Mouse (Mus musculus) heart, embryonic 14.5 days (tissue): ENCODE data around the gene Tent4a. TPM values are rescaled to one million over a fixed set of nuclear protein-coding genes. Genes with fewer than 3 reads are reported as not detected.
A peak's percentile ranks its signal among the peaks of the same experiment; 100 is the strongest.

ENCODE experiments used
- ATAC-seq: fragments of 200-750 bp; cut with Nextera tagmentation; 2 replicates; pipeline ENCODE4 v1.8.0; 2017; ENCODE audit warnings: low read depth, moderate TSS enrichment; ENCODE audit not compliant: insufficient number of reproducible peaks, insufficient read depth, low FRiP score
- H3K27ac ChIP-seq, 2 experiments: fragments of 200-500 bp in 1 of 2; fragments of 300-500 bp in 1 of 2; sonication (generic) in 1 of 2; replicated peaks in 1 of 2; 2 replicates each; pipeline ENCODE4 v1.5.1; 2012 to 2014; ENCODE audit warnings: low read depth in 2 of 2, low read length in 2 of 2, control low read depth in 1 of 2, mild to moderate bottlenecking in 1 of 2, mixed read lengths in 1 of 2; ENCODE audit not compliant: control insufficient read depth in 1 of 2, insufficient read depth in 1 of 2
- H3K27me3 ChIP-seq: fragments of 300-500 bp; sonication (generic); 2 replicates; pipeline ENCODE4 v1.6.1; 2014; ENCODE audit warnings: mild to moderate bottlenecking, low read length, control low read depth; ENCODE audit not compliant: control insufficient read depth, insufficient read depth
- H3K36me3 ChIP-seq: fragments of 300-500 bp; sonication (generic); 2 replicates; pipeline ENCODE4 v1.6.1; 2014; ENCODE audit warnings: mild to moderate bottlenecking, control low read depth, low read length, mixed read lengths; ENCODE audit not compliant: control insufficient read depth, insufficient read depth
- H3K4me1 ChIP-seq, 2 experiments: fragments of 200-500 bp in 1 of 2; fragments of 300-500 bp in 1 of 2; sonication (generic) in 1 of 2; 2 replicates each; pipeline ENCODE4 v1.6.1; 2012 to 2014; ENCODE audit warnings: low read length in 2 of 2, control low read depth in 1 of 2, mixed read lengths in 1 of 2; ENCODE audit not compliant: control insufficient read depth in 2 of 2, insufficient read depth in 2 of 2
- H3K4me2 ChIP-seq: fragments of 300-500 bp; sonication (generic); 2 replicates; pipeline ENCODE4 v1.6.1; 2014; ENCODE audit warnings: mild to moderate bottlenecking, low read length
- H3K4me3 ChIP-seq, 2 experiments: fragments of 200-500 bp in 1 of 2; fragments of 300-500 bp in 1 of 2; sonication (generic) in 1 of 2; 2 replicates each; pipeline ENCODE4 v1.5.1; 2012 to 2014; ENCODE audit warnings: low read length in 2 of 2, mild to moderate bottlenecking in 2 of 2, control low read depth in 1 of 2, low read depth in 1 of 2, moderate library complexity in 1 of 2; ENCODE audit not compliant: control insufficient read depth in 1 of 2, insufficient read depth in 1 of 2
- H3K9ac ChIP-seq: fragments of 300-500 bp; sonication (generic); 2 replicates; pipeline ENCODE4 v1.6.1; 2014; ENCODE audit warnings: mild to moderate bottlenecking, low read length
- H3K9me3 ChIP-seq: fragments of 300-500 bp; sonication (generic); 2 replicates; pipeline ENCODE4 v1.6.1; 2016; ENCODE audit warnings: low read length, control low read depth; ENCODE audit not compliant: control insufficient read depth
- WGBS: fragments of 180-500 bp; shearing (Covaris S2); extraction: QIAGEN DNeasy Blood & Tissue Kit; methylation state at CpG from one replicate; pipeline ENCODE4 v1.1.7; 2014; 5-methylcytosine and 5-hydroxymethylcytosine counted together
- polyA plus RNA-seq: library from polyadenylated mRNA; unstranded; fragments of >200 nt; fragmentation: Nextera tagmentation; extraction: Ambion mirVana; gene quantifications from 2 replicates; pipeline ENCODE4 v1.2.1, GENCODE M21; 2014

Gene Tent4a
- polyA plus RNA-seq, 1 experiment from 2014 or later: 5.6 TPM

GRCm38 (mm10) chr13:69530951-69531350 lies 3.5 kb downstream of the Tent4a start:
- ATAC-seq: no peak
- peak overlapping the region; percentile 92; the same call in 1 of the 2 replicates for H3K9ac ChIP-seq
- peak overlapping the region; percentile 76 for H3K4me2 ChIP-seq
- H3K27ac ChIP-seq: no peak overlapping the region
- no peaks in the 10 kb centered on the region for H3K27me3 ChIP-seq
- H3K4me3 ChIP-seq: peak overlapping the region in 1 of 2 experiments; percentile 97; a peak in 1 of 4 replicates
- peaks cover 6% of the 10 kb centered on the region; the same call in 1 of the 2 replicates for H3K36me3 ChIP-seq
- peaks cover 28 to 60% of the 10 kb centered on the region in 2 experiments for H3K4me1 ChIP-seq
- 87% methylated on average over 6 of the region's 6 CpGs for WGBS
- no peaks in the 10 kb centered on the region for H3K9me3 ChIP-seq

DNA sequence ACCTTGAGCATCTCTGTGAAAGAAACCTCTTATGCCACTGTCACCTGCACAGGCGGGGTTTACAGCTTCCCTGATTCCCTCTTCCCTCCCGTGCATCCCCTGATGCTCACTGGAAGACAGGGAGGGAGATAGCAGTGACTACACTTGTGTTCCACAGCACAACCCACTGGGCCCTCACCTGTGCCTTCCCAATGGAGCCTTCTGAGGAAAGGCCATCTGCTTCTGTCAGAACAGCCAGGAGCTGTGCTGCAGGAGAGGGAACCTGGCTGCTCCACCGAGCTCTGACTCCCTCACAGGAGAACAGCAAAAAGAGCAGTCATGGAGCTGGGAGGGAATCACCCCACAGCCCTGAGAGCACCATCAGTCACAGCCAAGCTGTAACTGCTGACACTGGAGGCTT lies 4.3 kb downstream of the Tent4a start:
- peaks cover 32 to 62% of the 10 kb centered on the region in 2 experiments for H3K4me1 ChIP-seq
- H3K27ac ChIP-seq: no peak overlapping the region
- WGBS: 86% methylated on average over 3 of the region's 3 CpGs
- H3K9ac ChIP-seq: no peak overlapping the region
- H3K27me3 ChIP-seq: no peaks in the 10 kb centered on the region
- no peaks in the 10 kb centered on the region for H3K9me3 ChIP-seq
- peaks cover 6% of the 10 kb centered on the region; the same call in 1 of the 2 replicates for H3K36me3 ChIP-seq
- ATAC-seq: no peak
- H3K4me2 ChIP-seq: no peak overlapping the region
- no peak overlapping the region for H3K4me3 ChIP-seq

- 53% methylated on average over 7 of the region's 7 CpGs for WGBS
- no peak overlapping the region for H3K4me3 ChIP-seq
- no peak overlapping the region for H3K9ac ChIP-seq
- peaks cover 42 to 78% of the 10 kb centered on the region in 2 experiments for H3K4me1 ChIP-seq
- no peak for ATAC-seq
- no peak overlapping the region for H3K4me2 ChIP-seq
- H3K27me3 ChIP-seq: no peaks in the 10 kb centered on the region
- no peak overlapping the region for H3K27ac ChIP-seq
- no peaks in the 10 kb centered on the region for H3K9me3 ChIP-seq
- peaks cover 6% of the 10 kb centered on the region; the same call in 1 of the 2 replicates for H3K36me3 ChIP-seq
Observed at GRCm38 (mm10) chr13:69528531-69528930, 5.9 kb downstream of the Tent4a start.

DNA sequence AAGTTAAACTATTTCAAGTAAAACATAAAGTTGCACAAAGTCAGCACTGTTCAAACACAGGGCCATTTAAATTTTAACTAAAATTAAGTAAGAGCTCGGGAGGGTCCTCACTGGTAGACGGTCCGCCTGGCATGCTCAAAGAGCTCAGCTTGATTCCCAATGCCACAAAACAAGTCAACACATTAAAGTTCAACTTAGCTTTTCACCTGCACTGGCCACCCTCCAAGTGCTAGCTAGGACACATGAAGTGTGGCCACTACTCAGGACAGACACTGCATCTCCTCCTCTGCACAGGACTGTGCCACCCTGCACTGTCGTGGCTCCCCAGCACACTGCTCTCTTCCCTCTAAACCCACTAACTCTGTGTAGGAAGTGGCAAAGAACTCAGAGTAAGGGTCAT lies 8.6 kb downstream of the Tent4a start:
- Histone ChIP-seq H3K4me2 (no peak overlapping the region), H3K27me3 (no peaks in the 10 kb centered on the region), H3K9me3 (no peaks in the 10 kb centered on the region), H3K4me1 (peaks cover 27 to 70% of the 10 kb centered on the region in 2 experiments), H3K4me3 (no peak overlapping the region), H3K9ac (no peak overlapping the region), H3K36me3 (peaks cover 6% of the 10 kb centered on the region; the same call in 1 of the 2 replicates), H3K27ac (no peak overlapping the region)
- 65% methylated on average over 4 of the region's 4 CpGs for WGBS
- ATAC-seq: no peak

DNA sequence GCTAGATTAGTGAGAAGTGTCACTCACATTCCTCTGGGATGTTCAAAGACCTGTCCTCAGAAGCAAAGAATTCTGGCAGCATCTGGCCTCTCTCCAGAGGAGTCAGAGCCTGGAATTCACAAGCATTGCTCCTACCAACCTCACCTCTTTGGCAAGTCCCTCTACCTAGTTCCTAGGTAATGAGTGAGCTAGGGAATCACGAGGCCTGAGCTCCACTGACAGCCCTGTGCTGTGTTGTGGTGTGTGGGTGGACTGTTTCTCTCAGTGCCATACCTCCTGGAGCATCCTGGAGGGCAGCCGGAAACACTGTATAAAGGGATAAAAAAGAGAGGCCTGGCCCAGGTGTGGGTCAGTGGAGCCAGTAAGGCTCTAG lies 10.3 kb downstream of the Tent4a start:
- H3K4me1 ChIP-seq: peaks cover 23 to 62% of the 10 kb centered on the region in 2 experiments
- no peak overlapping the region for H3K9ac ChIP-seq
- H3K36me3 ChIP-seq: no peaks in the 10 kb centered on the region
- H3K4me3 ChIP-seq: no peak overlapping the region
- ATAC-seq: no peak
- 63% methylated on average over 2 of the region's 2 CpGs for WGBS
- H3K9me3 ChIP-seq: no peaks in the 10 kb centered on the region
- H3K27me3 ChIP-seq: no peaks in the 10 kb centered on the region
- no peak overlapping the region for H3K27ac ChIP-seq
- H3K4me2 ChIP-seq: no peak overlapping the region

- no peaks in the 10 kb centered on the region for H3K36me3 ChIP-seq
- ATAC-seq: no peak
- no peak overlapping the region for H3K4me2 ChIP-seq
- H3K27ac ChIP-seq: no peak overlapping the region
- peaks cover 20 to 60% of the 10 kb centered on the region in 2 experiments for H3K4me1 ChIP-seq
- WGBS: 70% methylated on average over 14 of the region's 14 CpGs
- H3K27me3 ChIP-seq: no peaks in the 10 kb centered on the region
- peak overlapping the region; percentile 14; the same call in 1 of the 2 replicates for H3K9ac ChIP-seq
- H3K9me3 ChIP-seq: no peaks in the 10 kb centered on the region
- H3K4me3 ChIP-seq: no peak overlapping the region
Observed at GRCm38 (mm10) chr13:69523444-69524157, 10.8 kb downstream of the Tent4a start.

DNA sequence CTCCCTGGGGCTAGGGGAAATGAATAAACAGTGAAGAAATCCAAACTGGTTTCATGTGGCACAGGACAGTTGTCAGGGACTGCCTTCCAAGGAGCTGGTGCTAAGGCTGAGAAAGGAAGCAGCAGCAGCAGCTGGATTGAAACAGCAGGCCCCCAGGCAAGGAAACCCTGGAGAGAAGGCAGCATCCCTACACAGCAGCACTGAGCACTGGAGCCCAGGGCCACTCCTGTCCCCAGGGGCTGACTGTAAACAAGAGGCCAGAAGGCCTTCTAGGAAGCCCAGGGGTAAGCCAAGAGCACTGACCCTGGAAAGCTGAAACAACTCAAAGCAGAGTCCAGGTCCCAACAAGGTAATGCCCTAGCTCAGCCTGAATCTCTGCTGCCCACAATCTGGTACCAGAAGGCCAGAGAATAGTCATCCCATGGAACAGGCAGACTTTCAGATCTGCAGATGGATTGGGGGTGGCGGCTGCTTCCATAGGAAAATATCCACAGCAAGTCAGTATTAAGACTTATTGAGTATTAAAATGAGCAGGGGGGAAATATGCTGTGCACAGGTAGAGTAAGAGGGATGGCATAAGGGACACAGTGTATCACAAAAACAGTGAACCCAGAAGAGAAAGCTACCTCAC lies 12.1 kb downstream of the Tent4a start:
- no peak overlapping the region for H3K9ac ChIP-seq
- no peaks in the 10 kb centered on the region for H3K9me3 ChIP-seq
- no peaks in the 10 kb centered on the region for H3K27me3 ChIP-seq
- no peak overlapping the region for H3K4me3 ChIP-seq
- H3K4me2 ChIP-seq: no peak overlapping the region
- ATAC-seq: no peak
- no peak overlapping the region for H3K27ac ChIP-seq
- H3K36me3 ChIP-seq: no peaks in the 10 kb centered on the region
- peaks cover 26 to 61% of the 10 kb centered on the region in 2 experiments for H3K4me1 ChIP-seq
- whole genome bisulfite sequencing: 96% methylated on average over 1 of the region's 1 CpGs
